Mouse (Mus musculus) embryonic facial prominence, embryonic 15.5 days (tissue): ENCODE results near the gene Armc10. TPM values are rescaled to one million over a fixed set of nuclear protein-coding genes. Genes with fewer than 3 reads are reported as not detected.
"Not testable (repeated sequence)": the region's sequence is repeated elsewhere in the genome, so short reads cannot be mapped to it uniquely, and the experiment has no call there.

Source experiments
- ATAC-seq: fragments of 200-750 bp; cut with Nextera tagmentation; 2 replicates; pipeline ENCODE4 v1.8.0; 2017; ENCODE audit warnings: low read depth, moderate TSS enrichment; ENCODE audit not compliant: insufficient number of reproducible peaks, low FRiP score, low TSS enrichment
- H3K27ac ChIP-seq: fragments of 300-500 bp; sonication (generic); replicated peaks from 2 replicates; pipeline ENCODE4 v1.5.1; 2015; ENCODE audit warnings: mild to moderate bottlenecking, inconsistent platforms
- H3K27me3 ChIP-seq: fragments of 300-500 bp; sonication (generic); 2 replicates; pipeline ENCODE4 v1.6.1; 2015; ENCODE audit warnings: inconsistent platforms
- H3K36me3 ChIP-seq: fragments of 300-500 bp; sonication (generic); 2 replicates; pipeline ENCODE4 v1.6.1; 2015; ENCODE audit warnings: mild to moderate bottlenecking, inconsistent platforms
- H3K4me1 ChIP-seq: fragments of 300-500 bp; sonication (generic); 2 replicates; pipeline ENCODE4 v1.6.1; 2015; ENCODE audit warnings: inconsistent platforms
- H3K4me2 ChIP-seq: fragments of 300-500 bp; sonication (generic); replicated peaks from 2 replicates; pipeline ENCODE4 v1.6.1; 2015; ENCODE audit warnings: mild to moderate bottlenecking, inconsistent platforms
- H3K4me3 ChIP-seq: fragments of 300-500 bp; sonication (generic); replicated peaks from 2 replicates; pipeline ENCODE4 v1.5.1; 2015; ENCODE audit warnings: mild to moderate bottlenecking, inconsistent platforms
- H3K9ac ChIP-seq: fragments of 300-500 bp; sonication (generic); 2 replicates; pipeline ENCODE4 v1.6.1; 2015; ENCODE audit warnings: inconsistent platforms
- H3K9me3 ChIP-seq: fragments of 300-500 bp; sonication (generic); replicated peaks from 2 replicates; pipeline ENCODE4 v1.6.1; 2016; ENCODE audit warnings: inconsistent platforms
- WGBS: fragments of 180-500 bp; shearing (Covaris S2); methylation state at CpG from one replicate; pipeline ENCODE4 v1.1.7; 2015; 5-methylcytosine and 5-hydroxymethylcytosine counted together
- polyA plus RNA-seq: library from polyadenylated mRNA; unstranded; fragments of >200 nt; fragmentation: Nextera tagmentation; extraction: Ambion mirVana; gene quantifications from 2 replicates; pipeline ENCODE4 v1.2.1, GENCODE M21; 2015

Gene Armc10
- polyA plus RNA-seq, 1 experiment from 2014 or later = 36.9 TPM

GRCm38 (mm10) chr5:21706546-21706945, 60.9 kb downstream of the Armc10 start:
- H3K4me3 ChIP-seq = no peak overlapping the region
- H3K27me3 ChIP-seq = no peaks in the 10 kb centered on the region
- no peak overlapping the region for H3K27ac ChIP-seq
- H3K36me3 ChIP-seq = no peaks in the 10 kb centered on the region
- no peaks in the 10 kb centered on the region for H3K4me1 ChIP-seq
- H3K9ac ChIP-seq = no peak overlapping the region
- H3K9me3 ChIP-seq = no peaks in the 10 kb centered on the region
- H3K4me2 ChIP-seq = no peak overlapping the region
- no peak for ATAC-seq
- 92% methylated on average over 4 of the region's 4 CpGs for WGBS

DNA sequence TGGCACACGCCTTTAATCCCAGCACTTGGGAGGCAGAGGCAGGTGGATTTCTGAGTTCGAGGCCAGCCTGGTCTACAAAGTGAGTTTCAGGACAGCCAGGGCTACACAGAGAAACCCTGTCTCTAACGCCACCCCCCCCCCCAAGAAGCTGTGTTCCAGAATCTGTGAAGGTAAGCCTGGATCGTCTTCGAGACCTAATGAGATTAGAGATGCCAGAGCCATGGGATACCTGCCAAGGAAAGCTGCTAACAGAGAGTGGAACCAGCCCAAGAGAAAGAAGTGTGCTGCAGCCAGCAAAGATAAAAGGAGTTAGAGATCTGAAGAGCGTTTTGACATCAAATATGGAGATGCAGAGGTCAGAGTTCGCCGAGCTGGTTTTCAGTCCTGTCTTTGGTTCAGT, 62.4 kb downstream of the Armc10 start:
- H3K9ac ChIP-seq, H3K36me3 ChIP-seq, H3K27ac ChIP-seq, ATAC-seq, H3K4me2 ChIP-seq, H3K9me3 ChIP-seq, H3K4me3 ChIP-seq, H3K4me1 ChIP-seq, H3K27me3 ChIP-seq: not testable (repeated sequence)
- WGBS = 83% methylated on average over 8 of the region's 8 CpGs

Other genes with a start within 250 kb of the Armc10 start
- 3.5 and 7.5 TPM in 2 replicates for gene Ccdc146, start 221.1 kb upstream of the Armc10 start, polyA plus RNA-seq
- gene Fam185a, start 220.9 kb upstream of the Armc10 start, polyA plus RNA-seq = 5.7 and 6.5 TPM in 2 replicates
- gene Lrrc17, start 102.3 kb upstream of the Armc10 start, polyA plus RNA-seq = 131 and 134 TPM in 2 replicates
- gene Fbxl13, start 179 bp upstream of the Armc10 start, polyA plus RNA-seq = 0.46 and 0.87 TPM in 2 replicates
- 2.2 and 2.8 TPM in 2 replicates for gene Napepld, start 55.6 kb downstream of the Armc10 start, polyA plus RNA-seq
- gene Pmpcb, start 91.3 kb downstream of the Armc10 start, polyA plus RNA-seq = 72.2 and 74.6 TPM in 2 replicates
- 51.8 and 55.3 TPM in 2 replicates for gene Dnajc2, start 139.4 kb downstream of the Armc10 start, polyA plus RNA-seq
- 166 and 171 TPM in 2 replicates for gene Psmc2, start 139.5 kb downstream of the Armc10 start, polyA plus RNA-seq
- gene Slc26a5, start 219.8 kb downstream of the Armc10 start, polyA plus RNA-seq = not detected in 2 replicates